Mouse (Mus musculus) urinary bladder, adult 2 months (tissue): ENCODE measurements around the gene Efna5. TPM values are rescaled to one million over a fixed set of nuclear protein-coding genes. Genes with fewer than 3 reads are reported as not detected.

ENCODE experiments used
- DNase-seq: peaks from one replicate; pipeline ENCODE4 v3.0.0; 2022; ENCODE audit warnings: low spot score
- polyA plus RNA-seq: library from polyadenylated mRNA; depleted of rRNA; stranded (reverse); fragments of >200 nt; gene quantifications from 2 replicates; pipeline ENCODE4 v1.2.3, GENCODE M21; 2012

Gene Efna5
- polyA plus RNA-seq, 1 experiment = 9.4 TPM

DNA sequence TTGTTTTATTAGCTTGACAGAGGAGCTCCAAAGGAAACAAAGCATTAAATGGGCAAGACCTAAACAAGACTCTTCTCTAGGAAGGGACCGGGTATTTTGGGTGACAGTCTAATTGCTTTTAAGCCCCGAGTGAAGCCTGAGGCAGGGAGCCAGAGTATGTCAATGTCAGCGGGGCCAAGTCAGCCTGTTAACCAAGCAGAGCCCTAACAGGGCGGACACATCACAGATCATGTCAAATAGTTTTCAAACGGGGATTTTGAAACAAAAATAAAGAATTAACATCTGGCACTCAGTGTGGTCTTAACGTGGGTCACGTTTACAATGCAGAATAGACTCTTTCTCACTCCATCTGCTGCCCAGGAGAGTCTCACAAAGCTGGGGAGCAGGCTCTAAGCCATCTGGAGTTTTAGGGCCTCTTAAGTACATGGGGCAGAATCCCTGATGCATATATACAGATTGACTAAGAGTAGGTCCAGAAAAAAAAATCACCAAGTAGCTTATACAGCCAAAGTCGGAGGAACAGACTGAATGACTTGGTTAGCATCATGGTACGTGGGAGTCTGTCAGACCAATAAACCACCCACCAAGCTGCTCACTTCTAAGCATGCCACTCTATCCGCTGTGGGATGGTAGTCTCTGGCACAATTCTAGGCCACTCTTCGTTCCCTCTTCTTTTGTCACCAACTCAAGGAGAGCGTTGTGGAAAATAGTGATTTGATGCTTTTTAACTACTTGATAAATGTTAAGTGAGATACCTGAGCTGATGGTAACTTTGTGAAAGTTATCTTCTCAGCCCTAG, 223.1 kb downstream of the Efna5 start:
- DNase-seq = no peak

DNA sequence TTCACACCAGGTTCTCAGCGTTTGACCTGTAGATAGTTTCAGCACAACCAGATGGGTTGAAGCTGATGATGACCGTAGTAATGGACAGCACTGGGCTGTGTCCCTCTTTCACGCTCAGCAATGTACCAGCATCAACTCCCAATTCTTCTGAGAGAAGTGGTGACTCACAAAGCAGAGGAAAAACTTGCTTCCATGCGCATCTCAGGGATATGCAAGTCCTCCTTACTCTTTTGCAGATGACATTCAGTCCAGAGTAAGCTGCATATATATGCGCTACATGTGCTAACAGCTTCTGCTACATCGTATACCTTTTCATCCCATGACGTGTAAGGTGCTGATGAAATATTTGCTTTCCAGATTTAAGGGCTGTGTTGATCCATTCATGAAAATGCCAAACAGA, 224.1 kb downstream of the Efna5 start:
- DNase-seq = no peak

DNA sequence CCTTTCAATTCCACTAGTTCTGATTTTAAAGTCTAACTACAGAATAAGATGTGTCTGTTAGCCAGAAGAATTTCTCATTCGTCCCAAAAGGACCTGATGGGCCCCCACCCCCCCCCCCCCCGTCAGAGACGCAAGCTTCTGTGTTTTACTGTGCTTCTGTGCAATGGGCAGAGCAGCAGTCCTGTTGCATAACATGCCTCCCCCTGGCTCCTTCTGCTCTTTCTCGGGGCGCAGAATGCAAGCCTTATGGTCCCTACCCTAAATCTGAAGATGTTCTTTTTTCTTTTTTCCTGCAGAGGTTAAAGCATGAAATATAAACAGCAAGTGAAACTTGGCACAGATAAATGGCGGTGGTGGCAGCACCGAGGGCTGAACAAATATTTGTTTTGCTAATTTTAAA, 224.5 kb downstream of the Efna5 start:
- no peak for DNase-seq

DNA sequence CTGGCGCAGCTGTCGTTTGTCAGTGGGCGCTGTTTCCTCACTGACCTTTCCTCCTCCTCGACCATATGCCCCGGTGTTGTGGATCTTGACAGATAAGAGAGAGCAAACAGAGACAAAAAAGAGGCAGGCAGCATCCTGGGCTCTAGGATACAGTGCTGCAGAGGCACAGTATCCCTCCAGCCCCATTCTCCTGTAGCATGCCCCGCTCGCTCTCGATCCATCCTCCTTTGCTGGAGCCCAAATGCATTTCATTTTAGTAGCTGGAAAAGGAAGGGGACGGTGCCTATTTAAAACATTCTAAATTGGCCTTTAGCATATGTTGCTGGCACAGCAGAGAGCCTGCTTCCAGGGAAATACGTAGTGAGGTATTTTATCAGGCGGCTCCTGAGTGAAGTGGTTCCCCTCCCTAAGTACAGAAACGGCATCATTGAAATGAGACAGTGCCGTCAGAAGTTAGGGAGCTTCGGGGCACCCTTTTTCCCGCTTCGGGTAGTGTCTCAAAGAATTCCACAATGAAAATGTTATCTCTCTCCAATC, 225.2 kb downstream of the Efna5 start:
- no peak for DNase-seq

DNA sequence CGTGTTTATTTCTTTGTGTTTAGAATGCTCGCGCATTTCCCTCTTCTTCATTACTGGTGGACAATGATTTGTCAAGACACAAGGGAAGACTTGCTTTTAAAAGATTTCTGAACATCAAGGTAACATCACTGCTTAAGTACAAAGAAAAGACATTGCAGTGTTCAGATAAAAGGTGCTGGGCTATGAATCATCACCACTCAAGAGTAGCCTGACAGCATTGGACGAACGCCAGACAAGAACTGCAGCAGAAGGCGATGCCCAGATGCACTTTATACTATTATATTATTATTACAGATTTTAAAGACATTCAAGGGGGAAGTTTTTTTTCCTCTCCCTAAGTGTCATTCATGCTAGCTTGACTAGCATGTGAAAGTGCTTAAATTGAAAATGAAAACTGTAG, 228.7 kb downstream of the Efna5 start:
- no peak for DNase-seq

DNA sequence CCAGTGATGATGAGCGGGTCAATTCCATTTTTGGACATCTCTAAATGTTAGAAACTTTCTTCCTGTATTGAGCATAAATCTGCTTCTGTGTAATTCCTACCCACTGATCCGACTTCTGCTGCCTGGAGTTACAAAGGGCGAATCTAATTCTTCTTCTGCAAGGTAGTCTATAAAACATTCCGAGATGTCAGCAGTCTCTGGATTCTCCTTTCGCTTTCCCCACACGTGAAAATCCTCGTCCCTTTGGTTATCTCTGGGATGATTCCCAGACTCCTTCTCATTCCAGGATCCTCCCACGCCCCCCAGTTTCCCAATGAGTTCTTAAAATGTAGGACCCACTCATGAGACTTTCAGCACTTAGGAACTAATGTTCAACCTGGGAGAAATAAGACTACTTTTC, 229.4 kb downstream of the Efna5 start:
- DNase-seq = no peak

DNA sequence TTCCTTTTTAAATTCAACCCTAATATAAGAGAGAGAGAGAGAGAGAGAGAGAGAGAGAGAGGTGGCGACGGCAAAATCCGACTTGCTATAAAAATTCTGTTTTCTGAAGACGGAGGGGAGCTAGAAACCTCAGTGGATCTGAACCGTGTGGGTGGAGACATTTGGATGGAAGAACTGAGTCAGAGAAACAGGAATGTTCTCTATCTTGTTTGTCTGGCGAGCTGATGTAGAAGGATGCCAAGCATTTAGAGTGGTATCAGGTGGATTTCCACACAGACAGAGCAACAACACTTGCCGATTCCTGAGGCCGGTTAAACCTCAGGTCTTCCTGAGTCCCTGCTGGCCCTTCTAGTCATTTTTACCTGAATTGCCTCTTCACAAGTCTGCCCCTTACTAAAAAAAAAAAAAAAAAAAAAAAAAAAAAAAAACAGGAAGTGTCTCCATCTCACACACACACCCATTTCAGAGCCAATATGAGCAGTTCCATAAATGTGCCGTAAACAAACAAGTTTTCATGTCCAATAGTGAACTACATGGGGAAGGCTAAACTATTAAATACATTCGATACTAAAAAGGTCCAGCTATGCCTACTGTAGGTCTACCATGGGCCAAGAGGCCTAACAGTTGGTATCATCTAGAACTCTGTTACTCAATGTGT, 231.7 kb downstream of the Efna5 start:
- DNase-seq = no peak

DNA sequence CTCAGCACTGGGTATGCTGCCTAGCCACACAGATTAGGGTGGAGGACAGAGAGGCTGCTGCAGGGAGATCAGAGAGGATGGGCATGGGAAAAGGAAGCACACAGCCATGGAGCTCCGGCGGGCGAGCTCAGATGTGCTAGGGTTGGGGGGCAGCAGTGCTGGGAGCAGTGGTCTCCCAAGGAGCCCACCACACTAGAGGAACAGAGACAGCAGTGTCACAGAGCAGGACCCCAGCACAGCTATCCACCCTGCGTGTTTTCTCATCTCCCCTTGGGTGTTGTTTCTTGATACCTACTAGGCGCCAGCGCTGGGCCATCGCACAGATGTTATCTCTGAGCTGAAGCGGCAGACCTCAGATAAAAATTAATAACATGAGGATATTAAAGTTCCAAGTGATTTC, 234.3 kb downstream of the Efna5 start:
- DNase-seq = no peak

DNA sequence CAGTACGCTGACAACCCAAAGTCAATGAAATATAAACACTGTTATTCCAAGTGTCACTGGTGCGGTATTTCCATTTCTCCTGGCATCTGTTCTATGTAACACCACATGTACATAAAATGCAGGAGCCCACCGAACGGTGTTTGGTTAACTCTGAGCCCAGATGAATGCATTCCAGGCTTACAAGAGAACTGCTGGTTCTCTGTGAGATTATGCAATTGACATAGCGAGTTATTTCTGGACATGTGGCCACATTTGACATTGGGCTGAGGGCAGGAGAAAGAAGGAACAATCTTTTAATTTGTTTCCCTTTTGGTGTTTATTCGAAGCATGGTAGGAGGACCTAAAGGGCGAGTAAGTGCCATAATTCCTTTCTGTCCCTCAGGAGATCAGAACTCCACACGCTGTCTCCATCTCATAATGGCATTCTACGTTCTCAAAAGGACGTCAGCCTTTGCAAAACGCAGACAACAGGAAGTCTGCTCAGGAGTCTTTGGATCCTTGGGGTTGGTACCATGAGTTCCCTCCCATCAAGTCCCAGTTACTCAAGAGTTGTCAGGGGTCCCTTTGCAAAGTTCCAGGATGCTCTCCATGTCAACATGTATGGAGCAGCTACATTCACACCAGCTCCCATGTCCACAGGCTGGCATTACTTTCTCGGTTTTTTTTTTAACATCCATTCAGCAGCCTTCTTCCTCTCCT, 238.5 kb downstream of the Efna5 start:
- DNase-seq = no peak

DNA sequence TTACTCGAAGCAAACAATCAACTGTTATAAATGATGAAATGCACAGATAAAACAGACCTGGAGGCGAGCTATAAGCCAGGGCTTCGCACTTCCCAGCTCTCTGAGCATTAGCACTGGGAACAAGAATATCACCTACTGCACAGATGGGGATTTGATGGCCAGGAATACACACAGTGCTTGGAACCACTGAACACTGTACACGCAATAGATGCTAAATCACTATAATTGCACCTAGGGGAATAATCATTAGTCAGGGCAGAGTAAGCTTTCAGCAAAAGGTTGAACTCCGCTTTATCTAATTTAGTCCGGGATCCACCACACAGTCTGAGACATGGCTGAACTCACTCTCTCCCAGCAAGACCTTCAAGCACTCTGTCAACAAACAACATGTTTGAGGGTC, 240.5 kb downstream of the Efna5 start:
- no peak for DNase-seq

DNA sequence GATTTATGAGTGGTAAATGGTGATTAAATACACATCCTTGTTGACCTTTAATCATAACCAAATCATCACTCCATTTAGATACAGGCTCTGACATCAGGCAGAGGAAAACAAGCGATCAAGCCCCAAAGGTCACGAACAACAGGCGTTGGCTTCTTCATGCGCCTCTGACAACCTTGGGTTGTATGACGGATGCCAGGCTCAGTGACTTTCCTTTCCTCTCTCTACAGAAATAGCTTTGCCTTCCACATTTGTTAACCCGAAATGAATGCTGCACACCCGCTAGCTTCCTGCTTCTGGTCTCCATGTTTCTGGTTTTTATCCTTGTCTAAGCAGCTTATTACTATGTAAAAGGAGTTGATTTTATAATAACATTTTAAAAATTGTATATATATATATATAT, 244.2 kb downstream of the Efna5 start:
- no peak for DNase-seq

DNA sequence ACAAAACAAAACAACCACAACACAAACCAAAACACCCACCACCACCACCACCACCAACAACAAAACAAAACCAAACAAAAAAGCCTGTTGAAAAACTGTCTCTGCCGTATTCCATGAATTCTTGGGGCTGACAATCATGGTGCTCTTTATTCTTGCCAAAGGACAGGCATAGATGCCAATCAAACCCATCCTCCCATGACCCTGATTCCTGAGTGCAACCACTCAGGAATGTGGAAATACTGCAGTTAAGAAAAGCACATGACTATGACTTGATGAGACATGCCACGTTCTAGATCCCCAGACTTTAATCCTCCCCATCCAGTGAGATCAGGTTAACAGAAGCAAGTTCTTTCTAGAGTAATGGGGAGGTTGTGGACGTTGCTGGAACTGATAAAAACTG, 246.2 kb downstream of the Efna5 start:
- no peak for DNase-seq

DNA sequence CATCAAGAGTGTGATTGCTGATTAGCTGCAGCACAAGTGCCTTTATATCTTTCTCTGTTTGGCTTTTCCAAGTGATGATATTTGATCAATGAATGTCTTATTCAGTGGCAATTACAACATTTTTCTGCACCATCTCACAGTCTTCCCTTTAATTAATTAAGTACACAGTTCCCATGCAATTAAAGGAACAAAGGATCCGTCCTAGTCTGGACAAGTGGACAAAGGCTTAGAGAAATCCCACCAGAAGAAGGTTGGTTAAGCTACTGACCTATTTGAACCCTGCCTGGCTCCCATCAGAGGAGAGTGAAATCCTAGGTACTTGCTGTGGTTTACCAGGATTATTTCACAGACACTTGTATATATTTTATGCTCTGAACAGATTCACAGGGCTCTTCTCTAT, 252.6 kb downstream of the Efna5 start:
- DNase-seq = no peak

DNA sequence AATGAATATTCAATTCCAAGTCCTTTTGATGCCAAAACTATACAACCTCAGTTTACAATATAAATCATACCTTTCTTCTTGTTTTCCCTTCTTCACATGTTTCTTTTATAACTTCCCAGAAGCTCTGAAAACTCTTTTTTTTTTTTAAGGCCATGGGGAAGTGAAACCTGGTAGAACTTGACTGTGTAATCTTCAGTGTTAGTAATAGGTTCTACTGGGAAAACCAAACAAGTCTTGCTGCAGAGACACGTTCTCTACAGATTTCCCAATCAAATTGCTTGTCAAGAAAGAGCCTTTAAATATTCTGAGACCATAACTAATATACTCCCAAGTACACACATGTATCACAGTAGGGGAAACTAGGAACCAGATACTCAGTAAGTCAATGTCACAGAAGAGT, 253.6 kb downstream of the Efna5 start:
- no peak for DNase-seq

DNA sequence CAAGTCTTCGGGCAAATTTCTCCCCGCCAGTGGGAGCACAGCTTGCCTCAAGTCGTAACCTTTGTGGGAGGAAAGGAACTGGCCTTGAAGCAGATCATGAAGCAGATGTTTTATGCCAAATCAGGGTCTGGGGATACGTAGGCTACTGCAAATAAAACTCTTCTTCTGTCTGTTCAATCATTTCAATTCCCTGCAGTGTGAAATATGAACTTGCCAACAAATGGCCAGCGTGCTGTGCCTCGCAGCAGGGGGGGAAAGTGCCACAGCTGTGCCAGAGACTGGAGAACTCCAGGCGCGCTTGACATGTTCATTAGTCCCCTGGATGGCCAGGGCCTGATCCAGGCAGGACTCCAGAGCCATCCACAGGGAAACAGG, 255.5 kb downstream of the Efna5 start:
- no peak for DNase-seq

DNA sequence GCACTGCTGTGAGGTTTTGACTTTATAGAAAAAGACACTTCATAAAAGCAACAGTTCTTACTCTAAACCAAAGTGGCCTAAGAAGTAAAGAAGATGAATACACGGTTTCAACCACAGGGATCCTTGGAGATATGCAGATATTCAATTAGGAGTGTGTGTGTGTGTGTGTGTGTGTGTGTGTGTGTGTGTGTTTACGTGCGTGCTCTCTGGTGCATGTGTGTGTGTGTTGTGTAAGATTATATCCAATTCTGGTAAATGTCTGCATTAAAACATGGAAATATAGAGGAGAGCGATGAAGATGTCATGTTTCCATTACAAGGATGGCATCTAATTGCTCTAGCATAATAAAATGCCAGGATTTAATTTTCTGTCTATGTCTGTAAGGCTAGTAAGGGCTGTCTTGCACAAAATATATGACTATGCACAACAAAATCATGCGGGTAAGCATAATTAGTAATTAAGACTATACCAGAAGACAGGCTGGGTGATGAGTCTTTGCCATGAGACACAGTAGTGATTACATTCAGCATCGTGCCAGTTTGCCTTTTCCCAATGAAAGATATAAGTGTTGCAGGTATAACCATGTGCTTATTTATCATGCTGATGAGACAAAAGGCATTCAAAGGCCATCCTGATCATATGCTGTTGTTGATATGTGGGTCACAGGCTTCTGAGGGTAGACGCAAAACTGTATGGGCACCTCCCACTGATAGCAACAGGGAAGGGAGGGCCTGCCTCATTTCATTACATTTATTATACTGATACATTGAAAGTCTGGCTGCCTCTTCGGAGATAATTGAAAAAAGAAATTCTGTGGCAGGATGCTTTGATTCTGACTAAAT, 256.1 kb downstream of the Efna5 start:
- no peak for DNase-seq

DNA sequence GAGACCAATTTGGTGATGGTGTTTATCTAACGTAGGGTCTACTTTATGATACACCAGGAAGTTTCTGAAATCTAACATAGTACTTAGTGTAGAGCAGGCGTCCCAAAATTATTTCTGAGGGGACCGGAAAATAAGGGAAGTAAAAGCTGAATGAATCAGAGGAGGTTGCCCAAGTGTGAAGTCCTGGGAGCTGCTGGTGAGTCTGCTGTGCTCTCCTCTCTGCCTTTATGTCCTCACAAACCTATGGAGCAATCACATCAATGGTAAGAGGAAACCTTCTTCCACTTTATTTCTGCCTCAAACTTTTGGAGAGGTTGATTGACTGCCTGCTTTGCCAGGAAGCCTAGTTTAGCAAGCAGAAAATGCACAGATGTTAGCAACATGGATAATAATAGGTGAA, 257.9 kb downstream of the Efna5 start:
- DNase-seq = no peak

DNA sequence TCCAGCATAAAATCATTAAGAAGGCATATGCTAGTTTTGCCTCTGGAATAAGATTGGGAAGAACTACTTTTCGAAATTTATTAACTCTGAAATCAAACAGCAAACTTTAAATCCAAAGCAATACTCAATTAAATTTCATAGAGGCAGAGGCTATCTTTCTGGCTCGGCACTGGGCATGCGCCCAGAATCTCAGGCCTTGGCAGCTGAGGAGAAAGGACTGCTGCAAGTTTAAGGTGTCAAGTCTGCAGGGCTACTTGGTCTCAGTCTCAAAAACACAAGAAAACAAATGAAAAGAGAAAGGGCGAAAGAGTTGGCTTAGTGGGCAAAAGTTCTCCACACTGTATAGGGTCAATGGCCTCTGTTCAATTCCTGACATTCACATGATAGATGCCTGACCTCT, 258.6 kb downstream of the Efna5 start:
- no peak for DNase-seq

DNA sequence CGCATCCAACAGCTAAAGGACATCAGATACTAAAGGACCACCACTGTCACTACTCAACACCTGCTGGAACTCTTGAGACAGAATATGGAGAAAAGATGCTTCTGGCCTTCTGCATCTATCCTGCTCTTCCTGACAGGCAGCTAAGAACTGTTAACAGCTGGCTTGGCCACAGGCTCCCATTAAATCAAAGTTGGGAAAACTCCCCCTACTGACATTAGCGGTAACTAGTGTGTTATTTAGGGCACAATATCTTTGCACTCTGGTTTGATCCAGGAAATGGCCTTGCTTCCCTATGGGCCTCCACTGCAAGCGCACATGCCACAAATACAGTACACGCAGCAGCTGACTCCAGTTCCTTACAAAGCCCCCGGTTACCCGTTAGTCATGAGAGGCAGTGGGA, 266.0 kb downstream of the Efna5 start:
- no peak for DNase-seq

DNA sequence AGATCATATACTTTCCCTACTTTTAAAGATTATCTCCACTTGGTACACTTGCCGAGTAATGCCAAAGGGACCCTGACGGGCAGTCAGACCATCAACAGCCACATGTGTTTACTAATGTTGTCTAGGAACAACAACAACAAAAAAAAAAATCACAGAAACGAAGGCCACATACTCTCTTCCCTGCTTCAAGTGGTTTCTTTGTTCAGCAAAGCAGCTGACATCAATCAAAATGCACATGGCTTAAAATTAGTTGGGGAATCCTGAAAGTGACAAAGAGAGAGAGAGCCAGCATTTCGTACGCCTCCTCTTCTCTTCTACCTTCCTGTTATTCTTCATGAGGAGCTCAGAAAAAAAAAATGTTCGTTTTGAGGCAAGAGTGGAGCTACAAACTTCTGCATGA, 266.4 kb downstream of the Efna5 start:
- no peak for DNase-seq

DNA sequence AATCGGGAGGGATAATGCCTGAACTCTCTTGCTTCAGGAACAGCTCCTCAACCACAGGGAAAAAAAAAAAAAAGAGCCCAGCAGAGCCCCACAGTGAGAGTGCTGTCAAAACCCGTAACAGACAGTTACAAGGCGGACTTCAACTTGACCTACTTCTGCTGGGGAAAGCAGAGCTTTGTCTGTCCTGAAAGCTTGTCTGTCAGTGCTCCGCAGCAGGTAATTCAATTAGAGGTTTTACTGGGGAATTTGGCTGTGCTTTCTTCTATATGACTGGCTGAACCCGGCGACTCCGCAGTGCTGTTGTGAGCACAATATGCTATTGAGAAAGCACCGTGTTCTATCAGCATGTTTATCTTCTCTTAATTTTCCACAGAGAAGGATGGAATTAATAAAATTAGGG, 266.9 kb downstream of the Efna5 start:
- no peak for DNase-seq

DNA sequence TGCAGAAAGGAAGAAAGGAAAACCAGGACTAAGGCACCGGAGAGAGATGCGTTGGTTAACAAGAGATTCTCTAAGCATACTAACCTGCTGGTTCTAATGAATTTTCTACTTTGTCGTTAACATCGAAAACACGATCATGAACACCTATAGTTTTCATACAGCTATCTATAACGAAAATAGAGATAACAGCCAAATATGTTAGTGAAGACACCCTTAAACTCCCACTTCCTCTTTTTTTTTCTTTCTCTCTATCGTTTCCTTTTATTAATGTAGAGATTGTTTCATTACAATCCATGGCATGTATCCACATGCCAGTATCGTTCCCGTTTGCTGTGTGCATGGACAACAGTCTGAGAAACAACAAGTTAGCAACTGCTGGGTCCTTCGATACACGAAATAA, 267.9 kb downstream of the Efna5 start:
- no peak for DNase-seq
